Mouse (Mus musculus): ENCODE data around the gene H2al1o.
"Not testable (repeated sequence)": the region's sequence is repeated elsewhere in the genome, so short reads cannot be mapped to it uniquely, and the experiment has no call there.

Gene H2al1o

GRCm38 (mm10) chrX:9572309-9572708 is at the start of gene H2al1o:
H2al1o (minus strand) TSS chrX:9572409.
- not testable (repeated sequence) for DNase-seq (ENCODE audit: low read depth, low spot score)

GRCm38 (mm10) chrX:9598036-9598435 is 25.8 kb upstream of the H2al1o start:
- DNase-seq (ENCODE audit: low read depth, low spot score), result not testable (repeated sequence)

DNA sequence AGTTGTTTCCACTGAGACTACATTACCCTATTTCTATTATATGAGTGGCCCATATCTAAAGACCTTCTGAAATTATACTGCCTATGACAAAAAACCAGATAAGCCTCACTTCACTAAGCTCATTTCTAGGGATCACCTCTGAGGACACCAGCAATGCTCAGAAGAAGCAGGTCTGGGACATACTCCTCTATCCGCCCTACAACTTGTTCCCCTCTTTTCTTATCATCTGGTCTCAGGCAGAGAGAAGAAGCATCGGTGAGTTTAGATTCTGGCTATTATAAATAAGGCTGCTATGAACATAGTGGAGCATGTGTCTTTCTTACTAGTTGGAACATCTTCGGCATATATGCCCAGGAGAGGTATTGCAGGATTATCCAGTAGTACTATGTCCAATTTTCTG is 35.3 kb downstream of the H2al1o start:
- DNase-seq (ENCODE audit: low read depth, low spot score), result no peak
